Mouse (Mus musculus): Measurements from ENCODE around the gene Olfr1369-ps1.
"Not testable (repeated sequence)": the region's sequence is repeated elsewhere in the genome, so short reads cannot be mapped to it uniquely, and the experiment has no call there.

Olfr1369-ps1 gene

GRCm38 (mm10) chr13:21111183-21111582, at the start of gene Olfr1369-ps1:
Gene Olfr1369-ps1 (plus strand): TSS chr13:21111483.
- DNase-seq (ENCODE audit: low spot score): not testable (repeated sequence)

GRCm38 (mm10) chr13:21066021-21066420, 45.3 kb upstream of the Olfr1369-ps1 start:
- DNase-seq (ENCODE audit: low spot score): no peak

- DNase-seq (ENCODE audit: low spot score): no peak
These were observed 36.4 kb upstream of the Olfr1369-ps1 start, which contains the start of gene Olfr1370 for GRCm38 (mm10) chr13:21074847-21075246. Gene Olfr1370 (minus strand): TSS chr13:21074947.

- DNase-seq (ENCODE audit: low spot score): no peak
These were observed 28.6 kb upstream of the Olfr1369-ps1 start for GRCm38 (mm10) chr13:21082686-21083085.

GRCm38 (mm10) chr13:21109759-21110158, 1.5 kb upstream of the Olfr1369-ps1 start:
- no peak for DNase-seq (ENCODE audit: low spot score)

- no peak for DNase-seq (ENCODE audit: low spot score)
These were observed 842 bp upstream of the Olfr1369-ps1 start for GRCm38 (mm10) chr13:21110441-21110840.

GRCm38 (mm10) chr13:21114121-21114520, 2.8 kb downstream of the Olfr1369-ps1 start:
- no peak for DNase-seq (ENCODE audit: low spot score)

- not testable (repeated sequence) for DNase-seq (ENCODE audit: low spot score)
These were observed 18.1 kb downstream of the Olfr1369-ps1 start, which contains the start of gene Olfr263 for GRCm38 (mm10) chr13:21129339-21129738. Gene Olfr263 (plus strand): TSS chr13:21129639.

GRCm38 (mm10) chr13:21142421-21142820, 31.1 kb downstream of the Olfr1369-ps1 start:
- no peak for DNase-seq (ENCODE audit: low spot score)

- no peak for DNase-seq (ENCODE audit: low spot score)
These were observed 34.5 kb downstream of the Olfr1369-ps1 start, which contains the start of gene Olfr1368 for GRCm38 (mm10) chr13:21145767-21146166. Gene Olfr1368 (minus strand): TSS chr13:21145867.

- no peak for DNase-seq (ENCODE audit: low spot score)
These were observed 44.6 kb downstream of the Olfr1369-ps1 start for GRCm38 (mm10) chr13:21155888-21156287.

- no peak for DNase-seq (ENCODE audit: low spot score)
These were observed 46.8 kb downstream of the Olfr1369-ps1 start for GRCm38 (mm10) chr13:21158071-21158470.

GRCm38 (mm10) chr13:21158785-21159474, 47.6 kb downstream of the Olfr1369-ps1 start:
- peak; percentile 81 for DNase-seq (ENCODE audit: low spot score)

GRCm38 (mm10) chr13:21159475-21159819, 48.2 kb downstream of the Olfr1369-ps1 start:
- DNase-seq (ENCODE audit: low spot score): no peak

GRCm38 (mm10) chr13:21160041-21160511, 48.8 kb downstream of the Olfr1369-ps1 start:
- DNase-seq (ENCODE audit: low spot score): no peak

GRCm38 (mm10) chr13:21160657-21161590, 49.6 kb downstream of the Olfr1369-ps1 start:
- DNase-seq (ENCODE audit: low spot score): peak; percentile 91

- DNase-seq (ENCODE audit: low spot score): no peak
These were observed 50.3 kb downstream of the Olfr1369-ps1 start for GRCm38 (mm10) chr13:21161591-21161990.

- DNase-seq (ENCODE audit: low spot score): no peak
These were observed 51.3 kb downstream of the Olfr1369-ps1 start for GRCm38 (mm10) chr13:21162591-21162990.

GRCm38 (mm10) chr13:21166936-21167909, 55.9 kb downstream of the Olfr1369-ps1 start:
- peak; percentile 53 for DNase-seq (ENCODE audit: low spot score)

- no peak for DNase-seq (ENCODE audit: low spot score)
These were observed 56.6 kb downstream of the Olfr1369-ps1 start for GRCm38 (mm10) chr13:21167910-21168300.

GRCm38 (mm10) chr13:21168371-21169011, 57.2 kb downstream of the Olfr1369-ps1 start:
- DNase-seq (ENCODE audit: low spot score): no peak

Measured in ovary, postnatal 36 days (tissue).